Mouse (Mus musculus) E14TG2a.4 (cell line): ENCODE data around the gene Hist1h2bg.
A peak's percentile ranks its signal among the peaks of the same experiment; 100 is the strongest.
"Not testable (repeated sequence)": the region's sequence is repeated elsewhere in the genome, so short reads cannot be mapped to it uniquely, and the experiment has no call there.

ENCODE experiments used
- H3K27me3 ChIP-seq: 2 replicates; pipeline ENCODE4 v1.6.1; 2014; ENCODE audit warnings: low read length, control low read depth; ENCODE audit not compliant: insufficient read depth
- H3K36me3 ChIP-seq: 2 replicates; pipeline ENCODE4 v1.6.1; 2014; ENCODE audit warnings: low read length, control low read depth; ENCODE audit not compliant: insufficient read depth
- H3K4me1 ChIP-seq: replicated peaks from 2 replicates; pipeline ENCODE4 v1.6.1; 2014; ENCODE audit warnings: low read depth, low read length, control low read depth
- H3K4me3 ChIP-seq: replicated peaks from 2 replicates; pipeline ENCODE4 v1.5.1; 2014; ENCODE audit warnings: mild to moderate bottlenecking, low read length
- H3K9me3 ChIP-seq: 2 replicates; pipeline ENCODE4 v1.6.1; 2014; ENCODE audit warnings: low read length, control low read depth
- CTCF ChIP-seq: conservative IDR thresholded peaks from 2 replicates; pipeline ENCODE4 v1.5.1; 2014; ENCODE audit warnings: low read length
- NANOG ChIP-seq: IDR thresholded peaks from 2 replicates; pipeline ENCODE4 v1.6.1; 2014; ENCODE audit warnings: borderline replicate concordance, low read length, mixed read lengths
- POU5F1 ChIP-seq: IDR thresholded peaks from 2 replicates; pipeline ENCODE4 v1.6.1; 2014; ENCODE audit warnings: low read length, borderline replicate concordance

Gene Hist1h2bg

DNA sequence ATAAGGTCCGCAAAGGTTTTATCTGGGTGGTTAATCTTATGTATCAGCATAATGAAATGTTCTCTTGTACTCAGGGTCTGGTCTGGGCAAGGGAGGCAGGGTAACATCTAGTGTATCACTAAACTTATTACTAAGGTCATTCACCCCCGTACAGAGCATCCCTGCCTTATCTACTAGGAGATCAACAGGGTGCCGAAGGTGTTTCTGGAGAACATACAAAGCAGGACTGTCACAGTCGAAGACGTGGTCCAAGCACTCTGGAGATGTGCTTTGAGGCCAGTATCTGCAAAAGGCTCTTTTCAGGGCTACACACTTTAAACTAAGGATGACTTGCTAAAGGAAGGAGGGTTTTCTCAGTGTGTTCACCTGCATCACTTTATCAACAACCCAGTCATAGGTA is 24.5 kb upstream of the Hist1h2bg start:
- Histone ChIP-seq H3K27me3 (no peaks in the 10 kb centered on the region), H3K4me3 (no peak overlapping the region), H3K36me3 (no peaks in the 10 kb centered on the region), H3K9me3 (no peaks in the 10 kb centered on the region), H3K4me1 (peaks cover 23% of the 10 kb centered on the region)
- TF ChIP-seq CTCF = no peak
- no peak for TF ChIP-seq POU5F1
- TF ChIP-seq NANOG = no peak

DNA sequence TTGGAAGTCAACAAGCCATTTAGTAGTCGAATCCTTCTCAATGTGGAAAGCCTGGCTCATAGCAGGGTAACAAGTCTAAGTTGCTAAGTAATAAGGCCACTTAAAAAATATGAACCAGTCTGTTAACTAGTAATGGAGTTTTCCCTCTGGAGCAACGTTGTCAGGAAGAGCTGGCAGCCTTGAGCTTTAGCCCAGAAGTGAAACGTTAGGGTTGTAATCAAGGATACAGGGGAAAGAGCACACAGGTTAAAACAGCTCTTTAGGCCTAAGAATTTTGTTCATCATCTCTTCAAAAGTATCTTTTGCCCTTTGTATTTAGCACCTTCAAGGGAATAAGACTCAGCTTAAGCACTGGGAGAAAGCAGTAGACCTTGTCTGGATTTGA is 20.4 kb upstream of the Hist1h2bg start:
- Histone ChIP-seq H3K4me3 (peak overlapping the region; percentile 75), H3K36me3 (no peaks in the 10 kb centered on the region), H3K27me3 (no peaks in the 10 kb centered on the region), H3K4me1 (peaks cover 29% of the 10 kb centered on the region), H3K9me3 (no peaks in the 10 kb centered on the region)
- no peak for TF ChIP-seq POU5F1
- no peak for TF ChIP-seq CTCF
- no peak for TF ChIP-seq NANOG

DNA sequence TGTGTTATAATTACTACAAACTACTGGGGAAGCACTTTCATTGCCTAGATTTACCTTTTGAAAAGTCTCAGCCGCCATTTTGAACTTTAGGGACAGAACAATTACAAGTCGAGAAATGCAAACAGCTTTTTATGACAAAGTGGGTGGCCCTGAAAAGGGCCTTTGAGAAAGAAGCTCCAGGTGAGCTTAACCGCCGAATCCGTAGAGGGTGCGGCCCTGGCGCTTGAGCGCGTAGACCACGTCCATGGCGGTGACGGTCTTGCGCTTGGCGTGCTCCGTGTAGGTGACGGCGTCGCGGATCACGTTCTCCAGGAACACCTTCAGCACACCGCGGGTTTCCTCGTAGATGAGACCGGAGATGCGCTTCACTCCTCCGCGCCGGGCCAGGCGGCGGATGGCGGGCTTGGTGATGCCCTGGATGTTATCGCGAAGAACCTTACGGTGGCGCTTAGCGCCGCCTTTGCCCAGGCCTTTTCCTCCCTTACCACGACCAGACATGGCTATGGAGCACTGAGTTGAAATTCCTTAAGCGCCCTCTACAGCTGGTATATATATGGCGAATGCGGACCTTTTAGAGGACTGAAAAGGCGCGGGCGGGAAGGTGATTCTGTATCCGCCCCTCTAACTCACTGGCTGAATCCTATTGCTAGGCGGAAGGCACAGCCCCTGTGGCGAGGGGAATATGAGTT is 19.9 kb upstream of the Hist1h2bg start, which contains the start of gene Hist1h4f:
Gene Hist1h4f (minus strand): TSS at position 503 of the 689 bp plus-strand sequence.
- H3K4me3 ChIP-seq = peak within 1 kb of the TSS; percentile 75
- H3K4me1 ChIP-seq = peaks cover 26% of the 10 kb centered on the region
- not testable (repeated sequence) for H3K9me3 ChIP-seq, H3K36me3 ChIP-seq, H3K27me3 ChIP-seq

DNA sequence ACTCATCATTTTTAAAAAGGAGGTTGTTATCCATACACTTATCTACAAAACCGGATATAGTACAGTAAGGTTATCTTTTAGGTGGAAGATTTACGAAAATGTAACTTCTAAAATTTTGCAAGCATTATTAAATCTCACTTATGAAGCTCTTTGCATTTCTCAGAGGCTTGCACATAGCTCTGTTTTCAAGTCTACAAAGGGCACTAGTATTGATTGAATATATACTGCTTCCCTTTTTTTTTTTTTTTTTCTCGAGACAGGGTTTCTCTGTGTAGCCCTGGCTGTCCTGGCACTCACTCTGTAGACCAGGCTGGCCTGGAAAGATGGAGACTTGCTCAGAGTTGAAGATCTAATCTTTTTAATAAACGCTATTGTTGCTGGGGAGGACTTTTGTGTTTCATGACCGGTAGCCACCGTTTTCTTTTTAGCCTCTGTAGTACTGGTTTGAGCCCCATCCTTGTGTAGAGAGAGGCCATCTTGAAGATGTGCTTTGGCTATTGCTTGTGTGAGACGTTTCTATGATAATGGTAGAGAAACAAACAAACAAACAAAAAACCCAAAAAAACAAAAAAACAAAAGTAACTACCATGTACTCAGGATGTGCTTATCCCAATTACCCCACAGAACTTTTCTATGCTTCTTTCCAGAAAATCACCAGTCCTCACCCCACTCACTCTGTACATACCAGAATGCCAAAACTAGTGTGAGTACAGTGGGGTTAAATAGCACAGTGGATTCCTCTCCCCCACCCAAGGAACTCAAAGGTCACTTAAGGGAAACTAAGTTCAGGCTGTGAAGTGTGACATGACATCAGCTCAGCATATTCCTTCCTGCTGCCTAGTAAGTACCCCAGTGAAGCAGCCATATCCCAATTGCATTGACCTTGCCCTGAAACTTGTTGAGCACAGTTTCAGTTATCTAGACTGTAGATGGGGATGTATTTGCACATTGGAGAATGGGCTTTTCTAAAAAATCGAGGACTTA is 19.0 kb upstream of the Hist1h2bg start:
- Histone ChIP-seq H3K27me3 (no peaks in the 10 kb centered on the region), H3K4me1 (peaks cover 27% of the 10 kb centered on the region), H3K9me3 (no peaks in the 10 kb centered on the region), H3K4me3 (peak overlapping the region; percentile 75), H3K36me3 (no peaks in the 10 kb centered on the region)
- TF ChIP-seq POU5F1 = no peak
- no peak for TF ChIP-seq CTCF
- no peak for TF ChIP-seq NANOG

DNA sequence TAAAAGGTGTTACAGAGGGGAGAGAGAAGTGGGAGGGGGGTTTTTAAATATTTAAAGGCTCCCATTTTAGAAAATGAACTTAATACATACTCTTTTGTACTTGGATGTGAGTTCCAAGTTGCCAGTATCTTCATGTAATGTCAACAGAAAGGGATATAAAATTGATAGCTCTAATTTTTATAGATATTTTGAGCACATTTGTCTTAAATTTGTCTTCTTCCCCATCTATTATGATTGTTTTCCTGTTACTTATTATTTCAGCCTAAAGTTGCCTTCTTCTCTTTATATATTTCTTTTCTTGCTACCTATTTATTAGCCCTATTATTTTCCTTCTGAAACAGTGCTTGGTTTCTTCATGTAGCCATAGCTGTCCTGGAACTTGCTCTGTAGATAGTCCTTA is 18.2 kb upstream of the Hist1h2bg start, which contains the start of gene Hist1h1d:
Gene Hist1h1d (plus strand): TSS at position 301 of the 400 bp plus-strand sequence.
- no peaks in the 10 kb centered on the region for H3K36me3 ChIP-seq
- TF ChIP-seq CTCF = no peak
- TF ChIP-seq POU5F1 = no peak
- TF ChIP-seq NANOG = no peak
- peak within 1 kb of the TSS; percentile 75 for H3K4me3 ChIP-seq
- peaks cover 30% of the 10 kb centered on the region for H3K4me1 ChIP-seq
- no peaks in the 10 kb centered on the region for H3K27me3 ChIP-seq
- H3K9me3 ChIP-seq = no peaks in the 10 kb centered on the region

DNA sequence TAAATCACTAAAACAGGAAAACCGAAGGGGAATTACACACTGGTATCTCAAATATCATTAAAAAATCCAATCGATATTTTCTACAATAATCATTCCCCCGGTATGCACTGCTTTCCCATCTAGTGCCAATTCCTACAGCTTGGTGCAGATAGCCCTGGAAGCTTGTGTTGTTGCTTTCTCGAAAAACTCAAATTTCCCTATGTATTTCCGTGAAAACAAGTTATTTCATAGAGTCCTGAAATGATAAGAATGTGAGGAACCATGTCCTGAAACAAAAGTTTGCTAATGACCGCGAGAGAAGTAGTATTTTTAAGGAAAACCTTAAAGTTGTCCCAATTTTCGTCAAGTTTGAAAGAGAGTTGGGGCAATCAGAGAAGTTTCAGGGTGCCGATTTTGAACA is 16.8 kb upstream of the Hist1h2bg start:
- Histone ChIP-seq H3K4me3 (peak overlapping the region; percentile 78), H3K4me1 (peaks cover 30% of the 10 kb centered on the region), H3K36me3 (no peaks in the 10 kb centered on the region), H3K9me3 (no peaks in the 10 kb centered on the region), H3K27me3 (no peaks in the 10 kb centered on the region)
- TF ChIP-seq NANOG = no peak
- TF ChIP-seq POU5F1 = no peak
- TF ChIP-seq CTCF = no peak

DNA sequence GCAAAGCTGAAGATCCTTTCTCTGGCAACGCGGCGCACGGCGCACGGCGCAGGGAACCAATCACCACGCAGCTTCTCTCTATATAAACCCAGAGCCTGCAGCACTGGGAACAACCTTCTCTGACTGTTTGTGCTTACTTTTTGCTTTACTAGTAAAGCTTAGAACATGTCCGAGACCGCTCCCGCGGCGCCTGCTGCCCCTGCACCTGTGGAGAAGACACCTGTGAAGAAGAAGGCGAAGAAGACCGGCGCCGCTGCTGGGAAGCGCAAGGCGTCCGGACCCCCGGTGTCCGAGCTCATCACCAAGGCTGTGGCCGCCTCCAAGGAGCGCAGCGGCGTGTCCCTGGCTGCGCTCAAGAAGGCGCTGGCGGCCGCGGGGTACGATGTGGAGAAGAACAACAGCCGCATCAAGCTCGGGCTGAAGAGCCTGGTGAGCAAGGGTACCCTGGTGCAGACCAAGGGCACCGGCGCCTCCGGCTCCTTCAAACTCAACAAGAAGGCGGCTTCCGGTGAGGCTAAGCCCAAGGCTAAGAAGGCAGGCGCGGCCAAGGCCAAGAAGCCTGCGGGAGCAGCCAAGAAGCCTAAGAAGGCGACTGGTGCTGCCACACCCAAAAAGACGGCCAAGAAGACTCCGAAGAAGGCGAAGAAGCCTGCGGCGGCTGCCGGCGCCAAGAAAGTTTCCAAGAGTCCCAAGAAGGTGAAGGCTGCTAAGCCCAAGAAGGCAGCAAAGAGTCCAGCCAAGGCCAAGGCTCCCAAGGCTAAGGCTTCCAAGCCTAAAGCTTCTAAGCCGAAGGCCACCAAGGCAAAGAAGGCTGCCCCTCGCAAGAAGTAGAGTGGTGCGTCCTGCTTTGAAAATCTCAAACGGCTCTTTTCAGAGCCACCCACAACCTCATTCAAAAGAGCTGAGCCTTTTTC is 16.0 kb upstream of the Hist1h2bg start:
- Histone ChIP-seq H3K27me3 (no peaks in the 10 kb centered on the region), H3K36me3 (no peaks in the 10 kb centered on the region)
- no peak for TF ChIP-seq NANOG
- no peak for TF ChIP-seq POU5F1
- TF ChIP-seq CTCF = no peak

DNA sequence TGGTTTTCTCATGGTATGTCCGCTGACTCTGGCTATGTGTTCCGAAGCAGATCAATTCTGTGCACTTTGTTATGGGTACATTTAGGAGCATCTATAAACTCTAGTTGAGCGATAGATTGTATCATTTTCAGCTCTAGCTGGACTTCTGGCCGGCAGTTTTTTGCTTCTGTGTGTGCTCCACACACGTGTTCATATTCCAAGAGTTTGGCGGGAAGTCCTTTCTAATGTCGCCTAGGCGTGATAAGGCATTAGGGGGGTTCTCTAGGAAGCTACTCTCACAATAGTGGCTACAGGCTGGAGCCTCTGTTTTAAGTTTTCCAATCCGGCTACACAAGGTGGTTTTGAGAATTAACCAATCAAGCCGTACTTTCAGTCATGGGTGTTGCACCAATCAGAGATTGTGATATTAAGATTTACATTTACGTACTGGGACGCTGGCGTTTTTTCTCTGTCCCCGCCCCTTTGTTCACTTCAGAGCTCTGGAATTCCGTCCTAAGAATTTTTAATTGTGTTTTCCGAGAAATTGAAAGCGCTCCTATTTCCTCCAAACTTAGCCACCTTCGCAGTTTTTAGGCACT is 15.3 kb upstream of the Hist1h2bg start:
- TF ChIP-seq CTCF (no peak), NANOG (no peak), POU5F1 (no peak)
- no peaks in the 10 kb centered on the region for H3K27me3 ChIP-seq
- H3K4me3 ChIP-seq = peak overlapping the region; percentile 78
- no peaks in the 10 kb centered on the region for H3K36me3 ChIP-seq
- H3K4me1 ChIP-seq = peaks cover 28% of the 10 kb centered on the region
- H3K9me3 ChIP-seq = no peaks in the 10 kb centered on the region

More for the DNA sequence above, 16.0 kb upstream of the Hist1h2bg start:
- H3K9me3 ChIP-seq = no peaks in the 10 kb centered on the region
- peaks cover 29% of the 10 kb centered on the region for H3K4me1 ChIP-seq
- H3K4me3 ChIP-seq = peak overlapping the region; percentile 78
